Mouse (Mus musculus) left cerebral cortex, postnatal 10 days (tissue): ENCODE results near the gene Rexo2. TPM values are rescaled to one million over a fixed set of nuclear protein-coding genes. Genes with fewer than 3 reads are reported as not detected.
"Not testable (repeated sequence)": the region's sequence is repeated elsewhere in the genome, so short reads cannot be mapped to it uniquely, and the experiment has no call there.

Experiments
- DNase-seq, 2 experiments: peaks; one replicate each; pipeline ENCODE4 v3.0.0; 2021 to 2022; ENCODE audit warnings: low spot score in 2 of 2, mixed read lengths in 1 of 2; ENCODE audit errors: extremely low spot score in 1 of 2
- intact Hi-C: fragments of 180-260 bp; cut with DNase I; formaldehyde crosslinking; loops from one replicate; pipeline ENCODE4 v1.15.1; 2025
- total RNA-seq, 2 experiments: library from RNA; stranded (reverse); gene quantifications; 2 replicates each; pipeline ENCODE4 v1.2.3; 2021

The Rexo2 gene
- total RNA-seq: 100 to 1,000 TPM; 102 to 109 TPM

DNA sequence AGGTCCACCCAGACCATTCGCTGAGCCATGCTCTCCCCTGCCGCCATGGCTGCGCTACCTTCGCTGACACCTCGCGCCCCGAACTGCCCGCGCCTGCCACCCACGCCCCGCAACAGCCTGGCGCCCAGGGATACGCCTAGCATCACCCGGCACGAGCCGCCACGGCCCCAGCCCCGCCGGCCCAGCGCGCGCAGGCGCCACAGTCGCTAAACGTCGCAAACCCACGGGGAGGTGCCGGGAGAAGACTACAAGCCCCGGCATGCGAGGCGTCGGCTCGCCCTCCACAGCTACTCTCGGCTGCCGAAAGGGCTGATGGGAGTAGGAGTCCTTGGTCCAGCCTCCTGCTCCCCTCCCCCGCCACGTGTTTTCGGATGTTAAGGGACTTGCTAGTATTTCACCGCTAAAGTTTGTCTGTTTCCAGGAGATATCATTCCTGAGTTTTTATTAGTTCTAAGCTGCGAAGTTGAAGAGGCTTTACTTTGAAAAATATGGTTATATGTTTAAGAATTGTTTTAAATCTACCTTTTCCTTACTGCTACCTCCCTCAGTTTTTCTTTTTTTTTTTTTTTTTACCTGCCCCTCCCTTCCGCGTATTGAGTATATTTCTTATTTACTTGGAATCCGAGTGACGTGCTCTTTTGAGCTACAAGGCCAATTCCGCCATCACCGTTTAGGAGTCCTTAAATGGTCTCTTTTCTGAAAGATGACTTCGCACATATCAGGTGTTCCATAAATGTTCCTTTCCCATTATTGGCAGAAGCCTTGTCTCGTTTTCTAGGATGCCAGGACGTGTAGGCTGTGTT, at the start of gene Rexo2:
TSS of gene Rexo2 (minus strand) at position 213 of the 803 bp plus-strand sequence.
- intact Hi-C loops: no loop called here

DNA sequence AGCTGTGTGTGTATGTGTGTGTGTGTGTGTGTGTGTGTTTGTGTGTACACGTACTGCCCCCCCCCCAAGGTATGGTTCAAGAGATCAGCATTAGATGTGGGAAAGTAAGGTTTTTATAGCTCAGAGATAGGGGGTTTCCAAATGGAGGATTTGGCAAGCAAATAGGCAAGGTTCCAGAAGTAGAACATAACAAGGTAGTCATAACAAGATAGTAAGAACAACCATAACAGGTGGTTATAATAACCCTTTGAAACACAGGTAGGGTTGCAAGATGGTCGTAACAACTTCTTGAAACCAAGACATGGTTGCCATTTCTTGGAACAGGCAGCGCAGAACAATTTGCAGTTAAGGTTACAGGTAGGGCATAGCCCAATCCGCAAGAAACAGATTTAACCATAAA, 46.1 kb upstream of the Rexo2 start:
- DNase-seq: no peak
- intact Hi-C loops: no loop called here

More for the DNA sequence above, at the start of gene Rexo2:
- peak; percentile 95 to 97 for DNase-seq

DNA sequence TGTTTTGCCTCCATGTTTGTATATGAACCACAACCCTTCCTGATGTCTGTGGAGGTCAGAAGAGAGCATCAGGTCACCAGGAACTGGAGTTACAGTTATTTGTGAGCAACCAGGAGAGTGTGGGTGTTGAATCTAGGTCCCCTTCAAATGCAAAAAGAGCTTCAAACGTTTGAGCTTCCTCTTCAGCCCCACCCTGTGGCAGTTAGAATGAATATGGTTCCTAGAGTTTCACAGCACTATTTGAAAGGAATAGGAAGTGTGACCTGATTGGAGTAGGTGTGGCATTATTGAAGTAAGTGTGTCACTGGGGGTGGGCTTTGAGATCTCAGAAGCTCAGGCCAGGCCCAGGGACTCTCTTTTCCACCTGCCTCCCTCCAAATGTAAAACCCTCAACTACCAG, 45.1 kb upstream of the Rexo2 start:
- intact Hi-C loops: no loop called here
- no peak for DNase-seq

DNA sequence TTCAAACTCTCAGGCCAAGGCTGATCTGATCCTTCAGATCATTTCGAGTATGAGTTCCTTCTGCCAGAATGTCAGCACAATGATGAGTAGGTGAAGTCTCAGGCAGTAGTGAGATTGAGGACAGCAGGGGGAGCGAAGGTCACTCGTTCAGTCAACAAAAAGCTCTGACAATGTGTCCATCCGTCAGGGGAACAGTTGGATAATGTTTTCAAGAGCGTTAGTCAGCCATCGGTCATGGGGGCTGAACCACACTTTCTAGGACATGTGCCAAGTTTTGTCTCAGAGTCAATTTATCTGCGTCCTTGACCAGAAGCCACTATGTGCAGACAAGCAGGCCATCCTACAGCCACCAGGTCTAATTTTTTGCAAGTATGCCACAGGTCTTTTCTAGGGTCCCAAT, 40.0 kb upstream of the Rexo2 start:
- DNase-seq, intact Hi-C loops: not testable (repeated sequence)

DNA sequence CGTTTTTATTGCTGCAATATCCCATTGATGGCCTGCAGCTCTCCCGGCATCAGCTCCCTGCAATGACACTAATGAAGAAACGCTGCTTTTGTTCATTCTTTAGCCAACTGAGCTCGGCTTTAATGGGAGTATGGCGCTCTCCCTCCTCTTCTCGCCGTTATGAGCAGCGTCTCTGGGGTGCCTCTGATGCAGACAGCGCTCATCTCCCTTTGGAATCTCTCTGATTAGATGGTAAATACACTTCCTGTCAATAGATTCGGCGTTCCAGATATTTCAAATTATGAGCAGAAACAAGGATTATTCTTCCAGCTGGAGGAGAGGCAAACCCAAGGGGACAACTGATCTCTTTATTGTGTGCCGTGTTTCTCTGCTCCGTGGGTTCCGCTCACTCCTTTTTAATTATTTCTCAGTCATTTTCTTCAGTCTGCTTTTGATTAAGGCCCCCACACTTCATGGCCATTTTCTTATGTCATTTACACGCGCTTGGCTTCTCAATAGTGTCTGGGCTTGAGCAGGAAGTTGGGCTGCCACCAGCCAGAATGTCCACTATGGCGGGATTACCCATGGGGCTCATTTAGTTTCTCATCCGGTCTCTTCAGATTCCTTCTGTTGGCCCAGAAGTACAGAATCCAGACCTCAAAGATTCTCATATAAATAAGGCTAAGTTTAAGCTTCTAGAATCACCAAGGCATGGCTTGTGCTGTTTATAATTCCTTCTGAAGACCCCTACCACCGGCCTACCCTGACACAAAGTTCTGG, 37.1 kb upstream of the Rexo2 start:
- no peak for DNase-seq
- intact Hi-C loops: no loop called here

DNA sequence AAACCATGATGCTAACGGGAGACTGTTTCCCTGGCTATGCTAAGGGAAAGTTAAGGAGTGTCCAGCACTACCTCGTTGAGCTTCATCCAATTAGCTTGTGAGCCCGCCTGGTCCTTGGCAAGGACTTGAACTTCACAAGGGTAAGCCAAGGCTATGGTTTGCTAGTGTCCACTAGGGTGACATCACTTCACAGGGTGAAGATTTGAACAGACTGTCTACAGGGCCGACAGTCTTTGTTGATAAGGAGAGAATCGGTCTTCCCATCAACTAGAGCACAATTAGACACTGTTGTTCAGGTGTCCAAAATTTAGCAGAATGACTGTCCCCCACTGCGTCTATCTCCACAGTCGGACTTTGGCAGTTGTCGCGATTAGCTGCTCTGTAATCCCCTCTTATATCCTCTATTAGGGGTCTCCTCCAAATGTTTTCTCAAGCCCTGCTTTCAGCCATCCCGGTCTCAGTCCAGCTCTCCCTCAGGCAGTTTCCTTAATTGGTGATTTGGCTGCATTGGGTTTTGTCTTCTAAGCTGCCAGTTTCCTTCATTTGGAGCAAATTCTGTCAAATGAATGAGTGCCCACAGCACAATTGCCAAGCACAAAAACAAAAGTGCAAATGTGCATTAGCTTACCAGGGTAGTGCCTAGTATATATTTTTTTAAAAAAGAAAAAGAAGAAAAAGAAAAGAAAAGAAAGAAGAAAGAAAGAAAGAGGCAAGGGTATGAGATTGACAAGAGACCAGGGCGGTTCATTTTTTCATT, 36.4 kb upstream of the Rexo2 start:
- intact Hi-C loops: no loop called here
- no peak for DNase-seq

DNA sequence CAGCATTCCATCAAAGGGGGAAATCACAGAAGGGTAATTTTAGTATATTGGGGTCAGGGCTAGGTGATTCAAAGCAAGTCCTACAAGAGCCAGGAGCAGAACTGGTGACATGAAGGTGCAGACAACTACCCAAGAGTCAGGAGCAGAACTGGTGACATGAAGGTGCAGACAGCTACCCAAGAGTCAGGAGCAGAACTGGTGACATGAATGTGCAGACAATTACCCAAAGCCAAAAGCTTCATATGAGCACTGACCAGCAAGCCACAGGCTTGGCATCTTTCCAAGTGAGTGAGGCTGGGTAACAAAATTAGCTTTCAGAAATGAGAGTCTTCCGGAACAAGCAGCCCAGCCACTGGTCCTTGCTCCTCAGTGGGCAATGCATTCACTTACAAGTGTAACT, 34.9 kb upstream of the Rexo2 start:
- no peak for DNase-seq
- intact Hi-C loops: no loop called here

DNA sequence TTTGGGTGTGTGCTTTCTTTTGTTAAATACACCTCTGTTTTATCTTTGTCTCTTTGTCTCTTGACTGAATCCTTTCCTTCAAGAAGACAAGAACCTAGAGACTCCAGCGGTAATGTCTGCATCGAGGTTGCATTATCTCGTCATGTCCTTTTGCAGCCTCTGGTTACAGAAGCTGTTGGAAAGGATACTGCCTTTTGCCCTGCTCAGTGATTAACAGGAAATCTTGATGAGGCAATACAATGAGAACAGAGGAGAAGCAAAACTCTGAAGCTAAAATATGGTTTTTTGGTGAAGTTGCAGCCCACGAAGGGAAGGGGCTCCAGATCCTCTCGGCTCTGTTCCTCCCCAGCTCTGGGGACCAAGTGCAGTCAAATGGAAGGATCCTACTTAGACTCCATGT, 29.7 kb upstream of the Rexo2 start:
- intact Hi-C loops: no loop called here
- DNase-seq: no peak

DNA sequence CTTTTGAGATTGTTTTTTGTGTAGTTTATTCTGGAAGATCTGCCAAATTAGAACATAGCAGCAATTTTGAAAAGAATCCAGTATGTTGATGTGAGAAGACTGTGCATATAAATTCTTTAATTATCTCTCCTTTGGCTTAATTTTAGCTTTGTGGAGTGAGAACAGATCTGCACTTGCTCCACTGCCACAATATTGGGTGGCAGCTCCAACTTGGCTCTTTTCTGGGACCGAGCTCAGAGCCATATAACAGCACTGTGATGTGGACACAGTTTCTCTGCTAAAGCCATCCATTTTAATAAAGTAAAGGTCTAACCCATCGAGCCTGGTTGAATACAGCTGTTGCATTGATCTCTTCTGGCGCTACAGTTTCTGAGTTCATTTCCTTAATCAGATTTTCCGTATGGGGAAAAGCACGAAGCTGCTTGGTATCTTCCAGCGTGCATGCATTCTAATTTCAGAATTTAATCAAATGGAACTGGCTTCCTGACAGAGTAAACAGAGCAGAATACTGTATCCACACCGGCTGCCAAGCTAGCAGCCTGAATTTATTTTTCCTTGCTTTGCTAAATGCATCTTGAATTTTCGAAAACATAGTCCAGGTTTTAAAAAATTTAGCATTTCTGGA, 24.4 kb upstream of the Rexo2 start:
- intact Hi-C loops: no loop called here
- peak in 1 of 2 experiments; percentile 37 for DNase-seq

DNA sequence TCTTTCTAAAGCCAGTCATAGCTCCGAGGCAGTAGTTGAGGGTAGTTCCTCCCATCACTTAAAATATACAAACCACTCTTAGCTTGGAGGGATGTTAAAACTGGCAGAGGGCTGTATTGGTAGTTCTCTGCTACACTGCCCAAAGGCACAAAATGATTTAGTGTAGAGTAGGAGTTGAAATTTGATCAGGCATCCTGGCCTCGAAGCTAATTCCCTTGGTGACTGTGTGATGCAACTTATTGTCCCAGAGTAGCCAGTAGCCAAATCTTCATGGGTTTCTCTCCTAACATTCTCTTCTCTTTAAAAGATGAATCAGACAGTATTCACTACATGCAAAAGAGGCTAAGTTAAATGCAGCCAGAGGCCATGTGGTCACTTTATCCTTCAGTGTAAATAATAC, 22.6 kb upstream of the Rexo2 start:
- intact Hi-C loops: no loop called here

DNA sequence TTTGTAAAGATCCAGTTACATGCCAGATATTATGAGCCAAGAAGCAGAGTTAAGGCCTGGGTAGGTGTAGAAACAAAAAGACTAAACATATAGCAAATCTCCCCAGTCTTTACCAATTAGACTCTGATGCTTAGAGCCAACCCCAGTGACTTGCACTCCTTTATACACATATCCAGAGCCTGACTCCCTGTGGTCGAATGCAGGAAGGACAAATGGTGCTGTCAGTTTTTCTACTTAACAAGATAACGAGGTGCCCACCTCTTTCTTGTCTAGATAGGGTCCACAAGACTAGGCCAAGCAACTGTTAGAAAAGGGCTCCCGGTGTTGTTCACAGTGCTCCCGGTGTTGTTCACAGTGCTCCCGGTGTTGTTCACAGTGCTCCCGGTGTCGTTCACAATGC, 20.8 kb upstream of the Rexo2 start:
- intact Hi-C loops: no loop called here
- DNase-seq: no peak

More for the DNA sequence above, 22.6 kb upstream of the Rexo2 start:
- DNase-seq: no peak

DNA sequence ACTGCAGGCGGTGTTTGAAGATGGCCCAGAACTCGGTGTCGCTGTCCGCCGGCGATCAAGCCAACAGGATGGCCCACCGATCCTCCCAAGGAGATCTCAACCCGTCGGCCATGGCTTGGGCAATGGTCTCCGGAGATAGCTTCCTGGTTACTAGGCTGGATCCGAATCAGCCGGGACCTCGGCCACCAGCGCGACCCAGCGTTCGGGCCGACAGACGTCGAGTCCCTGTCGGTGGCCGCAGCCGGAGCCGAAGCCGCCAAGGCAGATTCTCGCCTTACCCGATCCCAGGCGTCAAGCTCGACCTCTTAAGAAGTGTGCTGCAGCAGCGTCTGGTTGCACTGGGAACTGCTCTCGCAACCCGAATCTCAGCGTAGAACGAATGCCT, 15.1 kb upstream of the Rexo2 start:
- intact Hi-C loops: no loop called here
- DNase-seq: no peak

DNA sequence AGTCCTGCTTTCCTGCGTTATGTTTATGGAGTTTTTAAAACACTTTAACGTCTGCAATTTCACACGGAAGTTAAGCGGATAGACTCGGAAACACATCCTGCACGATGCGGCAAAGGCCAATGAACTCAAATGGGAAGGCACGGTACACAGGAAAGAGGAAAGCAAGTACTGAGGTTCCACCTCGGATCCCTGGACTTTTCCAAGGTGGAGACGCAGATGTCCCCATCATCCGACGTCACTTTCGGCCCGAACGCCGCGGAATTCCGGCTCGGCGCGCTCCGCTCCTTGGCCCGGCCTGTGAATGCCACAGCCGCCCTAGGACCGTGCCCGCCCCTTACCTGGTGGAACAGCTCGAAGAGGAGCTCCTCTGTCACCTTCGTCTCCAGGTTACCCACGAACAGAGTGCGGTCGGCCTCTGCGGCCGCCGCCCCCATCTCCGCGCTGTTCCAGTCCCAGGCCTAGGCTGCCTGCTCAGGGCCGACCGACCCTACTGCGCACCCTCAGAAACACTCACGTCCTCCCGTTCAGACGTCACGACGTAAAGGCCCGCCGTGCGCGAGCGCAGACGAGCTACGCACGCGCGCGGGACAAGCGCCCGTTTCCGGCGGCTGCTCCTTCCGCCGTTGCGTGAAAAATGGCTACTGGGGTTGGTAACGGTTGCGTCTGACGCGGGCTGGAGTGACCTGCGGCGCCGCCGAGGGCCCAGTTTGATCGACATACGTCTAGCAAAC, 14.6 kb upstream of the Rexo2 start, which contains the start of the genes Rbm7 and Gm5617:
TSS of gene Rbm7 (minus strand) at position 483 of the 731 bp plus-strand sequence.
TSS of gene Gm5617 (plus strand) at position 626 of the 731 bp plus-strand sequence.
- intact Hi-C loops: no loop called here

DNA sequence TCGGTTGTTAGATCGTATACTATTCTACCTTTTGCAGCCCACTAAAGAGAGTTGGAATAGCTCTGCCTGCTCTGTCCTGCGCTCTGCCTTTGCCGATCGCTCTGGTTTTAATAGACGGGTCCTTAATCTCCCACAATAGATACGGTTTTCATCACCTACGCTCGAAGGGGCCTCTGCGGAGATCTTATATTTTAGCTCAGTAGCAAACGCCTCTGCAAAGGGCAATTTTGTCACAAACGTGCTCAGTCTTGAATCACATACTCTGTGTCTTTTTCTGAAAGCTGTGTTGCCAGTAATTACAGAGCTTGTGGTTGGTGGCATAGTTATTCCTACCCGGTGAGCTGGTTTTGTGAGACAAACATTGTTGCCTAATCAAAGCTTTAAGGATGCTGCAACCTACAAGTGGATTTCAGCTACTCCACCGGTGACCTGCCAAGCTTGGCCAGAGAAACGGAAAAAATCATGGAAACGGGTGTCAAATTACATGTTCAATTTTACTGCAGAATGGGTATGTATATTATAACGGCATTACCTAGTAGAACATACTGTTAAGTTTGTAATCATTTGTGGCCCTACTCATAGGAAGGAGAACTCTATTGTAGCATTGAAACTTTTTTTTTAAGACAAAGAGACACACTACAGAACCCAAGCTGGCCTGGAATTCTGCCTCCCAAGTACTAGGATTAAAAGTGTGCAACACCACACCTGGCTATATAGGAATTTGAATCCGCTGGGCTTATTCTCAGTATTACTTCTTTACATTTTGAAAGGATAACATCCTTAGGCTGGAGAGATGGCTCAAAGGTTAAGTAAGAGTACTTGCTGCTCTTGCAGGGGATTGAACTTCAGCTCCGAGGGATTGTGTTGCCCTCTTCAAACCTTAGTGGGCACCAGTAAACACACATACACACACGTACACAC, 1.1 kb upstream of the Rexo2 start:
- intact Hi-C loops: no loop called here
- DNase-seq: no peak

More for the DNA sequence above, 14.6 kb upstream of the Rexo2 start, which contains the start of the genes Rbm7 and Gm5617:
- DNase-seq: peak; percentile 93 to 97

DNA sequence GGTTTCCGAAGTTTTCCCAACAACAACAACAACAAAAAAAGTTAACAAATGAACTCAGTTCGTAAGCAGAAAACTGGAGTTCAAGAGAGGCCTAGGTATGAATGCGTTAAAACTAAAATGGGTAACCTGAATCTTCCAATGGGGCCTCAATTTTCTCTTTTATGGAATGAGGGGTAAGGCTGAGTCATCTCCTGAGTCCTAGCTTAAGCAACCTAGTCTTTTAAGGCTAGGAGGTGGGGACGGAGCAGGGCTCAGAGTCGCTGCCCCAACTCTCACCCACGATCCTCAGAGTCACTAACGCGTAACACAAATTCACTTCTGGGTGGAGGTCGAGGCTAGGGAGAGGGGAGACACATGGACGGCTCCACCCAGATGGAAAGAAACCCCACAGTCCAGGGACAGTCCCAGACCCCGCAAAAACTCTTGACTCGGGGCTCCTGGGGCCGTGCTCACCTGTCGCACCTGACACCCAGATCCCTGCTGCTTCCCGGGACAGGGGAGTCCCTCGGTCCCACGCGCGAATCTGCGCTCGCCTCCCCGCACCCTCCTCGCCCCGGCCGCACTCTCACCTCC, 499 bp downstream of the Rexo2 start:
- intact Hi-C loops: no loop called here
- no peak for DNase-seq

DNA sequence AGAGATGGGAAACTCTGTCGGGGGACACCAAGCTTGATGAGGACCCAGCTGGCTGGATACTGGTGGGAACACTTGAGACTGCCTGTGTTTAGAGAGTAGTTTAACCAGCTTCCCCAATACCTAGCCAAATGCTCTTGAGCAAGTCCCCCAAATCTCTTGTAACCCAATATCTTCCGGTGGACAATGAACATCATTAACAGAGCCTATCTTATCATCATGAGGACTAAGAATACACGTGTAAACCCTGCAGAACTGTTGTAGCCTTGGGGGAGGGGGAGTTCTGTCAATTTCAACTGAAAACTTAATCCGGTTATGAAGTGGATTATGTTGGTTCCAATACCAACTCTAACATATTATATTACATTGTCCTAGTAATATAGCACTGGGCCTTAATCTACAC, 1.6 kb downstream of the Rexo2 start:
- intact Hi-C loops: no loop called here
- no peak for DNase-seq
